Mouse (Mus musculus): Measurements from ENCODE around the gene Tradd. TPM values are rescaled to one million over a fixed set of nuclear protein-coding genes. Genes with fewer than 3 reads are reported as not detected.

The Tradd gene
- polyA plus RNA-seq, 1 experiment from 2014 or later: 26.3 TPM

- ATAC-seq (ENCODE audit: low FRiP score, low TSS enrichment): no peak
- Histone ChIP-seq H3K4me3 (ENCODE audit: low read length) (no peak overlapping the region), H3K4me2 (replicated peaks; ENCODE audit: low read depth, low read length) (peak overlapping the region; percentile 67; the same call in 1 of the 2 replicates), H3K4me1 (ENCODE audit: insufficient read depth, low read length) (peaks cover 22% of the 10 kb centered on the region), H3K36me3 (ENCODE audit: insufficient read depth, low read length) (no peaks in the 10 kb centered on the region), H3K27ac (ENCODE audit: low read length) (no peak overlapping the region), H3K9ac (replicated peaks; ENCODE audit: low read length) (no peak overlapping the region), H3K9me3 (ENCODE audit: low read length) (no peaks in the 10 kb centered on the region), H3K27me3 (ENCODE audit: insufficient read depth, low read length) (peaks cover 97% of the 10 kb centered on the region)
- 3% methylated on average over 9 of the region's 11 CpGs for WGBS
Measured at GRCm38 (mm10) chr8:105275387-105275786, 11.0 kb upstream of the Tradd start.

- Histone ChIP-seq H3K4me1 (ENCODE audit: insufficient read depth, low read length) (peaks cover 35% of the 10 kb centered on the region), H3K4me3 (ENCODE audit: low read length) (peak overlapping the region; percentile 19; the same call in 1 of the 2 replicates), H3K9ac (replicated peaks; ENCODE audit: low read length) (no peak overlapping the region), H3K4me2 (replicated peaks; ENCODE audit: low read depth, low read length) (no peak overlapping the region), H3K27ac (ENCODE audit: low read length) (no peak overlapping the region), H3K27me3 (ENCODE audit: insufficient read depth, low read length) (peaks cover 99% of the 10 kb centered on the region), H3K36me3 (ENCODE audit: insufficient read depth, low read length) (no peaks in the 10 kb centered on the region), H3K9me3 (ENCODE audit: low read length) (no peaks in the 10 kb centered on the region)
- no peak for ATAC-seq (ENCODE audit: low FRiP score, low TSS enrichment)
- 1% methylated on average over 11 of the region's 11 CpGs for WGBS
Measured at GRCm38 (mm10) chr8:105270916-105271186, 6.4 kb upstream of the Tradd start.

- H3K27me3 ChIP-seq (ENCODE audit: insufficient read depth, low read length): peaks cover 99% of the 10 kb centered on the region
- peaks cover 34% of the 10 kb centered on the region for H3K4me1 ChIP-seq (ENCODE audit: insufficient read depth, low read length)
- H3K36me3 ChIP-seq (ENCODE audit: insufficient read depth, low read length): no peaks in the 10 kb centered on the region
- WGBS: 4% methylated on average over 39 of the region's 39 CpGs
- peak overlapping the region; percentile 60; the same call in 1 of the 2 replicates for H3K9ac ChIP-seq (replicated peaks; ENCODE audit: low read length)
- H3K4me3 ChIP-seq (ENCODE audit: low read length): peak overlapping the region; percentile 47
- H3K9me3 ChIP-seq (ENCODE audit: low read length): no peaks in the 10 kb centered on the region
- no peak overlapping the region for H3K27ac ChIP-seq (ENCODE audit: low read length)
- ATAC-seq (ENCODE audit: low FRiP score, low TSS enrichment): no peak
- H3K4me2 ChIP-seq (replicated peaks; ENCODE audit: low read depth, low read length): peak overlapping the region; percentile 84
Measured at GRCm38 (mm10) chr8:105270101-105270915, 5.9 kb upstream of the Tradd start.

- no peaks in the 10 kb centered on the region for H3K36me3 ChIP-seq (ENCODE audit: insufficient read depth, low read length)
- peak within 1 kb of the TSS; percentile 47 for H3K4me3 ChIP-seq (ENCODE audit: low read length)
- no peak for ATAC-seq (ENCODE audit: low FRiP score, low TSS enrichment)
- H3K4me1 ChIP-seq (ENCODE audit: insufficient read depth, low read length): peaks cover 41% of the 10 kb centered on the region
- H3K27ac ChIP-seq (ENCODE audit: low read length): no peak within 1 kb of the TSS
- H3K4me2 ChIP-seq (replicated peaks; ENCODE audit: low read depth, low read length): peak within 1 kb of the TSS; percentile 84
- H3K9me3 ChIP-seq (ENCODE audit: low read length): no peaks in the 10 kb centered on the region
- H3K9ac ChIP-seq (replicated peaks; ENCODE audit: low read length): peak within 1 kb of the TSS; percentile 60
- H3K27me3 ChIP-seq (ENCODE audit: insufficient read depth, low read length): peaks cover 97% of the 10 kb centered on the region
- WGBS: under 1% methylated on average over 41 of the region's 42 CpGs
Measured at GRCm38 (mm10) chr8:105269461-105269947, 5.1 kb upstream of the Tradd start, which contains the start of gene Hsf4. TSS of gene Hsf4 (plus strand) at chr8:105269801.

GRCm38 (mm10) chr8:105269075-105269458 is 4.7 kb upstream of the Tradd start:
- peaks cover 92% of the 10 kb centered on the region for H3K27me3 ChIP-seq (ENCODE audit: insufficient read depth, low read length)
- H3K36me3 ChIP-seq (ENCODE audit: insufficient read depth, low read length): no peaks in the 10 kb centered on the region
- no peaks in the 10 kb centered on the region for H3K9me3 ChIP-seq (ENCODE audit: low read length)
- ATAC-seq (ENCODE audit: low FRiP score, low TSS enrichment): no peak
- WGBS: 2% methylated on average over 10 of the region's 10 CpGs
- peaks cover 42% of the 10 kb centered on the region for H3K4me1 ChIP-seq (ENCODE audit: insufficient read depth, low read length)
- peak overlapping the region; percentile 84 for H3K4me2 ChIP-seq (replicated peaks; ENCODE audit: low read depth, low read length)
- peak overlapping the region; percentile 47 for H3K4me3 ChIP-seq (ENCODE audit: low read length)
- peak overlapping the region; percentile 60 for H3K9ac ChIP-seq (replicated peaks; ENCODE audit: low read length)
- H3K27ac ChIP-seq (ENCODE audit: low read length): no peak overlapping the region

GRCm38 (mm10) chr8:105268342-105269074 is 4.1 kb upstream of the Tradd start:
- ATAC-seq (ENCODE audit: low FRiP score, low TSS enrichment): peak; percentile 21; the same call in 1 of the 2 replicates
- no peak overlapping the region for H3K27ac ChIP-seq (ENCODE audit: low read length)
- peak overlapping the region; percentile 47 for H3K4me3 ChIP-seq (ENCODE audit: low read length)
- H3K9me3 ChIP-seq (ENCODE audit: low read length): no peaks in the 10 kb centered on the region
- H3K27me3 ChIP-seq (ENCODE audit: insufficient read depth, low read length): peaks cover 87% of the 10 kb centered on the region
- WGBS: under 1% methylated on average over 65 of the region's 65 CpGs
- H3K4me2 ChIP-seq (replicated peaks; ENCODE audit: low read depth, low read length): peak overlapping the region; percentile 84
- peak overlapping the region; percentile 60 for H3K9ac ChIP-seq (replicated peaks; ENCODE audit: low read length)
- H3K4me1 ChIP-seq (ENCODE audit: insufficient read depth, low read length): peaks cover 46% of the 10 kb centered on the region
- no peaks in the 10 kb centered on the region for H3K36me3 ChIP-seq (ENCODE audit: insufficient read depth, low read length)

GRCm38 (mm10) chr8:105266775-105267174 is 2.4 kb upstream of the Tradd start:
- 27% methylated on average over 13 of the region's 13 CpGs for whole genome bisulfite sequencing
- peaks cover 83% of the 10 kb centered on the region for H3K27me3 ChIP-seq (ENCODE audit: insufficient read depth, low read length)

GRCm38 (mm10) chr8:105265128-105265527 is 719 bp upstream of the Tradd start:
- H3K27me3 ChIP-seq (ENCODE audit: insufficient read depth, low read length): peaks cover 83% of the 10 kb centered on the region
- peaks cover 3% of the 10 kb centered on the region; the same call in 1 of the 2 replicates for H3K9me3 ChIP-seq (ENCODE audit: low read length)
- no peak overlapping the region for H3K27ac ChIP-seq (ENCODE audit: low read length)
- peak overlapping the region; percentile 82 for H3K4me3 ChIP-seq (ENCODE audit: low read length)
- WGBS: 6% methylated on average over 10 of the region's 10 CpGs
- no peak for ATAC-seq (ENCODE audit: low FRiP score, low TSS enrichment)
- peaks cover 37% of the 10 kb centered on the region for H3K4me1 ChIP-seq (ENCODE audit: insufficient read depth, low read length)
- peak overlapping the region; percentile 94 for H3K4me2 ChIP-seq (replicated peaks; ENCODE audit: low read depth, low read length)
- H3K36me3 ChIP-seq (ENCODE audit: insufficient read depth, low read length): no peaks in the 10 kb centered on the region
- H3K9ac ChIP-seq (replicated peaks; ENCODE audit: low read length): peak overlapping the region; percentile 79

More at GRCm38 (mm10) chr8:105266775-105267174, 2.4 kb upstream of the Tradd start:
- Histone ChIP-seq H3K4me1 (ENCODE audit: insufficient read depth, low read length) (peaks cover 46% of the 10 kb centered on the region), H3K9ac (replicated peaks; ENCODE audit: low read length) (no peak overlapping the region), H3K36me3 (ENCODE audit: insufficient read depth, low read length) (no peaks in the 10 kb centered on the region), H3K4me3 (ENCODE audit: low read length) (no peak overlapping the region), H3K9me3 (ENCODE audit: low read length) (no peaks in the 10 kb centered on the region), H3K4me2 (replicated peaks; ENCODE audit: low read depth, low read length) (no peak overlapping the region), H3K27ac (ENCODE audit: low read length) (no peak overlapping the region)
- no peak for ATAC-seq (ENCODE audit: low FRiP score, low TSS enrichment)

- Histone ChIP-seq H3K4me2 (replicated peaks; ENCODE audit: low read depth, low read length) (peak overlapping the region; percentile 94), H3K9ac (replicated peaks; ENCODE audit: low read length) (no peak overlapping the region), H3K36me3 (ENCODE audit: insufficient read depth, low read length) (no peaks in the 10 kb centered on the region), H3K4me3 (ENCODE audit: low read length) (peak overlapping the region; percentile 82; the same call in 1 of the 2 replicates), H3K4me1 (ENCODE audit: insufficient read depth, low read length) (peaks cover 35% of the 10 kb centered on the region), H3K27me3 (ENCODE audit: insufficient read depth, low read length) (peaks cover 81% of the 10 kb centered on the region), H3K27ac (ENCODE audit: low read length) (no peak overlapping the region), H3K9me3 (ENCODE audit: low read length) (peaks cover 3% of the 10 kb centered on the region; the same call in 1 of the 2 replicates)
- ATAC-seq (ENCODE audit: low FRiP score, low TSS enrichment): no peak
- WGBS: 40% methylated on average over 16 of the region's 16 CpGs
Measured at GRCm38 (mm10) chr8:105263244-105263912, 1.0 kb downstream of the Tradd start.

All from kidney, embryonic 16.5 days (tissue).